ENCODE assay signal across 34 mouse cellular contexts in the genomic region with DNA sequence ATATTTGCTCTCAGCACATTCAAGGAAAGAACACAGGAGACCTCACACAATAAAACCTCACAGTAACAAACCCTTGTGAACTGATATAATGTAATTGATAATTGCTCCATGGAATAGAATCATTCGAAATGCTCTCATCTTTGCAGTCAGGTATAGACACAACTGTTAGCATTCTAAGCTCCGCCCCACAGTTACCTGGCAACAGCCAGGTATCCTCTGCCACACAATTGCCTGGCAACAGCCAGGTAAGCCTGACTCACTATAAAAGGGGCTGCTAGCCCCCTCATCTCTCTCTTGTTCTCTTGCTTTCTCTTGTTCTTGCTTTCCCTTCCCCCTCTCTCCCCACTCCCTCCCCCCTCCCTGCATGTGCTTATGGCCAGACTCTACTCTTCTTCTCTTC. TPM values are rescaled to one million over a fixed set of nuclear protein-coding genes. Genes with fewer than 3 reads are reported as not detected.
DNase-seq lines count a peak whose midpoint lies in the region; ATAC-seq and TF ChIP-seq lines count a peak whose summit lies in the region.
"Had no signal": no experiment of that assay in that cellular context is flagged by ENCODE, and none has a peak within 500 bp of the region (broad histone marks: within the 10 kb centered on the region; RNA-seq: fewer than 3 reads in every experiment).

No protein-coding gene starts in this region.

- 86% methylated on average over 2 of the region's 2 CpGs for WGBS in hindbrain, postnatal 0 days
- 87% methylated on average over 2 of the region's 2 CpGs for WGBS in hindbrain, embryonic 14.5 days
- WGBS in midbrain, postnatal 0 days: 81% methylated on average over 2 of the region's 2 CpGs

- no peaks in the 10 kb centered on the region for H3K9me3 ChIP-seq in hindbrain, postnatal 0 days (ENCODE audit: low read length)
- no peaks in the 10 kb centered on the region for H3K9me3 ChIP-seq in hindbrain, embryonic 14.5 days (ENCODE audit: control insufficient read depth, low read length)
- H3K9me3 ChIP-seq in midbrain, postnatal 0 days (ENCODE audit: low read length): no peaks in the 10 kb centered on the region
- H3K9me3 ChIP-seq: embryonic facial prominence, embryonic 10.5 days; forebrain, embryonic 13.5 days; heart, embryonic 13.5 days; hindbrain, embryonic 15.5 days had no signal

- no peaks in the 10 kb centered on the region for H3K27me3 ChIP-seq in hindbrain, postnatal 0 days (ENCODE audit: insufficient read depth, low read length)
- H3K27me3 ChIP-seq in hindbrain, embryonic 14.5 days (ENCODE audit: control insufficient read depth, insufficient read depth, low read length): no peaks in the 10 kb centered on the region
- no peaks in the 10 kb centered on the region for H3K27me3 ChIP-seq in testis, adult 2 months (ENCODE audit: control insufficient read depth, insufficient read depth, low read length)
- H3K27me3 ChIP-seq in midbrain, postnatal 0 days (ENCODE audit: insufficient read depth, low read length): no peaks in the 10 kb centered on the region
- H3K27me3 ChIP-seq: embryonic facial prominence, embryonic 13.5 days; forebrain, embryonic 13.5 days; heart, embryonic 13.5 days; hindbrain, embryonic 15.5 days had no signal

- no peak for TF ChIP-seq POLR2A in testis, adult 2 months (IDR thresholded peaks at IDR 0.05; ENCODE audit: control insufficient read depth, low read depth, low read length)

- DNase-seq in hindbrain, postnatal 0 days (ENCODE audit: low spot score): peak; percentile 15
- no peak for DNase-seq in hindbrain, embryonic 14.5 days (ENCODE audit: low spot score)
- no peak for DNase-seq in testis, postnatal 10 days (ENCODE audit: low spot score)
- peak; percentile 20 for DNase-seq in midbrain, postnatal 0 days (ENCODE audit: low spot score)
- DNase-seq in thymus, adult 18-20 months: no peak
- DNase-seq: adrenal gland, adult 8-10 months; adrenal gland, postnatal 25 days; cerebellum, adult 11-12 months; cerebellum, adult 8-10 months; cerebellum, postnatal 10 days; cerebellum, postnatal 36 days; embryo, embryonic 11 days; gastrocnemius, adult 2 months; gastrocnemius, postnatal 14 days; heart, adult 18-20 months; heart, postnatal 14 days; heart, postnatal 4 days had no signal

- ATAC-seq in hindbrain, postnatal 0 days: peak; percentile 65; the same call in 1 of the 2 replicates
- no peak for ATAC-seq in hindbrain, embryonic 14.5 days (ENCODE audit: low FRiP score)
- ATAC-seq in midbrain, postnatal 0 days (ENCODE audit: low FRiP score): peak; percentile 75
- ATAC-seq: CD4-positive, CD25-positive, alpha-beta regulatory T cell, adult 4 months; forebrain, embryonic 13.5 days; forebrain, embryonic 16.5 days had no signal

- H3K4me2 ChIP-seq in hindbrain, postnatal 0 days (ENCODE audit: low read depth, low read length): no peak overlapping the region
- no peak overlapping the region for H3K4me2 ChIP-seq in hindbrain, embryonic 14.5 days (replicated peaks)
- H3K4me2 ChIP-seq in midbrain, postnatal 0 days (ENCODE audit: low read depth, low read length, poor library complexity, severe bottlenecking): no peak overlapping the region
- H3K4me2 ChIP-seq: embryonic facial prominence, embryonic 13.5 days; forebrain, embryonic 13.5 days; heart, embryonic 13.5 days; hindbrain, embryonic 15.5 days had no signal

- H3K4me1 ChIP-seq in hindbrain, postnatal 0 days (ENCODE audit: insufficient read depth, low read length): no peaks in the 10 kb centered on the region
- no peaks in the 10 kb centered on the region for H3K4me1 ChIP-seq in hindbrain, embryonic 14.5 days (replicated peaks; ENCODE audit: control insufficient read depth, insufficient read depth, low read length)
- no peaks in the 10 kb centered on the region for H3K4me1 ChIP-seq in testis, adult 2 months (ENCODE audit: control insufficient read depth, insufficient read depth, low read length)
- H3K4me1 ChIP-seq in midbrain, postnatal 0 days (ENCODE audit: insufficient read depth, low read length): no peaks in the 10 kb centered on the region
- H3K4me1 ChIP-seq: hindbrain, embryonic 15.5 days had no signal

- no peak overlapping the region for H3K27ac ChIP-seq in hindbrain, postnatal 0 days
- H3K27ac ChIP-seq in hindbrain, embryonic 14.5 days: no peak overlapping the region
- no peak overlapping the region for H3K27ac ChIP-seq in testis, adult 2 months (ENCODE audit: control insufficient read depth, insufficient read depth, low read depth, low read length)
- no peak overlapping the region for H3K27ac ChIP-seq in midbrain, postnatal 0 days (ENCODE audit: low read depth, low read length)
- H3K27ac ChIP-seq: embryonic facial prominence, embryonic 10.5 days; embryonic facial prominence, embryonic 13.5 days; forebrain, embryonic 13.5 days; gastrocnemius, adult 2 months; heart, embryonic 13.5 days; hindbrain, embryonic 15.5 days had no signal

- no peaks in the 10 kb centered on the region for H3K36me3 ChIP-seq in hindbrain, postnatal 0 days (ENCODE audit: insufficient read depth, low read length)
- H3K36me3 ChIP-seq in hindbrain, embryonic 14.5 days (replicated peaks; ENCODE audit: control insufficient read depth, insufficient read depth): no peaks in the 10 kb centered on the region
- no peaks in the 10 kb centered on the region for H3K36me3 ChIP-seq in testis, adult 2 months (ENCODE audit: control insufficient read depth, insufficient read depth, low read length)
- H3K36me3 ChIP-seq in midbrain, postnatal 0 days (ENCODE audit: insufficient read depth, low read length): no peaks in the 10 kb centered on the region
- H3K36me3 ChIP-seq: embryonic facial prominence, embryonic 10.5 days; embryonic facial prominence, embryonic 13.5 days; heart, embryonic 13.5 days; hindbrain, embryonic 15.5 days had no signal

- no peak overlapping the region for H3K9ac ChIP-seq in hindbrain, postnatal 0 days (replicated peaks; ENCODE audit: low read length)
- H3K9ac ChIP-seq in hindbrain, embryonic 14.5 days: no peak overlapping the region
- no peak overlapping the region for H3K9ac ChIP-seq in midbrain, postnatal 0 days (replicated peaks; ENCODE audit: low read length, poor library complexity, severe bottlenecking)
- H3K9ac ChIP-seq: embryonic facial prominence, embryonic 13.5 days; forebrain, embryonic 13.5 days; heart, embryonic 13.5 days; hindbrain, embryonic 15.5 days had no signal

- no peak overlapping the region for H3K4me3 ChIP-seq in hindbrain, postnatal 0 days (ENCODE audit: low read length)
- H3K4me3 ChIP-seq in hindbrain, embryonic 14.5 days (replicated peaks; ENCODE audit: low read length): no peak overlapping the region
- peak overlapping the region; percentile 61; the same call in 1 of the 2 replicates for H3K4me3 ChIP-seq in testis, adult 2 months (ENCODE audit: control insufficient read depth, low read depth, low read length)
- H3K4me3 ChIP-seq in midbrain, postnatal 0 days (ENCODE audit: low read depth, low read length): no peak overlapping the region
- H3K4me3 ChIP-seq: embryonic facial prominence, embryonic 10.5 days; embryonic facial prominence, embryonic 13.5 days; erythroblast, embryonic 14.5 days; forebrain, embryonic 13.5 days; gastrocnemius, adult 2 months; heart, embryonic 13.5 days; hindbrain, embryonic 15.5 days had no signal

- TF ChIP-seq CTCF in hindbrain, postnatal 0 days (IDR thresholded peaks at IDR 0.05; ENCODE audit: low read depth): no peak
- TF ChIP-seq CTCF in testis, adult 2 months (IDR thresholded peaks at IDR 0.05; ENCODE audit: control insufficient read depth, insufficient read depth, insufficient replicate concordance, low read depth, low read length): no peak
- TF ChIP-seq CTCF in midbrain, postnatal 0 days (IDR thresholded peaks at IDR 0.05): no peak

RNA-seq across cellular contexts. Expression of a gene that starts 28.2 kb away (rescaled TPM):
- total RNA-seq in hindbrain, postnatal 0 days (2014; rRNA removed): not detected in 2 replicates
- polyA plus RNA-seq in hindbrain, postnatal 0 days (2015; fragmentation: Nextera tagmentation; extraction: Ambion mirVana): not detected in 2 replicates
- not detected in 2 replicates for polyA plus RNA-seq in hindbrain, embryonic 14.5 days (2014; fragmentation: Nextera tagmentation; extraction: Ambion mirVana)
- 553 and 559 TPM in 2 replicates for polyA plus RNA-seq in testis, adult 2 months (2012; rRNA removed)
- total RNA-seq in midbrain, postnatal 0 days (2014; rRNA removed): not detected in 2 replicates
- not detected in 2 replicates for polyA plus RNA-seq in midbrain, postnatal 0 days (2015; fragmentation: Nextera tagmentation; extraction: Ambion mirVana)
- total RNA-seq: adrenal gland, adult 8-10 months; adrenal gland, postnatal 25 days; gastrocnemius, adult 2 months; gastrocnemius, postnatal 14 days; gastrocnemius, postnatal 4 days; heart, adult 18-20 months; heart, postnatal 14 days; heart, postnatal 4 days; MEL had no signal
- polyA plus RNA-seq: brain, embryonic 14.5 days; C2C12; CD4-positive, CD25-positive, alpha-beta regulatory T cell, adult 4 months; cortical plate, adult 2 months; embryonic facial prominence, embryonic 10.5 days; embryonic facial prominence, embryonic 13.5 days; erythroblast, embryonic 14.5 days; forebrain, embryonic 13.5 days; forebrain, embryonic 16.5 days; frontal cortex, adult 2 months; heart, embryonic 13.5 days; heart, embryonic 16.5 days; hindbrain, embryonic 11.5 days; hindbrain, embryonic 15.5 days had no signal

Comparison
In these comparisons a context has a peak if more than half of its experiments do, and no peak if none do; other contexts are left out.
1. DNase-seq: peak in hindbrain, postnatal 0 days (single experiment) and midbrain, postnatal 0 days (single experiment); none in hindbrain, embryonic 14.5 days (single experiment), testis, postnatal 10 days (single experiment) and thymus, adult 18-20 months (0 of 2).
2. RNA of a gene that starts 28.2 kb away (polyA plus RNA-seq): 553 to 559 TPM in testis, adult 2 months; not detected in hindbrain, postnatal 0 days, not detected in hindbrain, embryonic 14.5 days and not detected in midbrain, postnatal 0 days; every median in the first group is over 100 times any median in the second.